In genomic region chr2:25877250-25877735, GRCm38 (mm10) we compare ENCODE assay signal across 10 mouse cellular contexts. TPM values are rescaled to one million over a fixed set of nuclear protein-coding genes. Genes with fewer than 3 reads are reported as not detected.
DNase-seq lines count a peak whose midpoint lies in the region; ATAC-seq and TF ChIP-seq lines count a peak whose summit lies in the region.
"Had no signal": no experiment of that assay in that cellular context is flagged by ENCODE, and none has a peak within 500 bp of the region (broad histone marks: within the 10 kb centered on the region; RNA-seq: fewer than 3 reads in every experiment).

No protein-coding gene starts in this region.

- H3K27me3 ChIP-seq in lung, embryonic 16.5 days (ENCODE audit: control insufficient read depth, insufficient read depth, low read depth, low read length): peaks cover 23% of the 10 kb centered on the region
- no peaks in the 10 kb centered on the region for H3K27me3 ChIP-seq in forebrain, postnatal 0 days (ENCODE audit: insufficient read depth, low read length)
- peaks cover 31% of the 10 kb centered on the region for H3K27me3 ChIP-seq in midbrain, embryonic 10.5 days (ENCODE audit: low read depth, poor library complexity, severe bottlenecking)

- TF ChIP-seq POLR2A in lung, adult 2 months (IDR thresholded peaks at IDR 0.05; ENCODE audit: borderline replicate concordance, extremely low read depth, low read depth, low read length): no peak

- no peak overlapping the region; the same call in 1 of the 2 replicates for H3K4me3 ChIP-seq in lung, embryonic 16.5 days (ENCODE audit: low read length)
- no peak overlapping the region for H3K4me3 ChIP-seq in lung, adult 2 months (replicated peaks; ENCODE audit: extremely low read depth, low read depth, low read length)
- H3K4me3 ChIP-seq in forebrain, postnatal 0 days (ENCODE audit: low read depth, low read length): peak overlapping the region; percentile 58
- peak overlapping the region; percentile 63 for H3K4me3 ChIP-seq in midbrain, embryonic 10.5 days

- H3K27ac ChIP-seq in lung, embryonic 16.5 days (ENCODE audit: low read length): no peak overlapping the region
- no peak overlapping the region for H3K27ac ChIP-seq in forebrain, postnatal 0 days (ENCODE audit: low read depth, low read length)
- peak overlapping the region; percentile 80; the same call in 1 of the 2 replicates for H3K27ac ChIP-seq in midbrain, embryonic 10.5 days (replicated peaks)

- TF ChIP-seq CTCF in lung, adult 2 months (IDR thresholded peaks at IDR 0.05; ENCODE audit: insufficient read depth, low read length): no peak
- no peak for TF ChIP-seq CTCF in forebrain, postnatal 0 days (IDR thresholded peaks at IDR 0.05; ENCODE audit: low read depth)

- peak overlapping the region; percentile 41 for H3K4me2 ChIP-seq in lung, embryonic 16.5 days (ENCODE audit: low read depth, low read length)
- peak overlapping the region; percentile 76 for H3K4me2 ChIP-seq in forebrain, postnatal 0 days (ENCODE audit: low read depth)

- H3K9ac ChIP-seq in lung, embryonic 16.5 days (ENCODE audit: low read length): no peak overlapping the region
- peak overlapping the region; percentile 70 for H3K9ac ChIP-seq in forebrain, postnatal 0 days

- no peaks in the 10 kb centered on the region for H3K36me3 ChIP-seq in lung, embryonic 16.5 days (ENCODE audit: control insufficient read depth, insufficient read depth, low read length)
- no peaks in the 10 kb centered on the region for H3K36me3 ChIP-seq in forebrain, postnatal 0 days (ENCODE audit: insufficient read depth)
- no peaks in the 10 kb centered on the region for H3K36me3 ChIP-seq in midbrain, embryonic 10.5 days

- no peak for DNase-seq in lung, adult 2 months
- no peak for DNase-seq in forebrain, postnatal 0 days
- DNase-seq in midbrain, embryonic 10.5 days (ENCODE audit: low spot score): no peak
- DNase-seq in spleen, postnatal 36 days (ENCODE audit: low spot score in 2 of 2): no peak
- no peak for DNase-seq in lung, adult 18-20 months

- H3K4me1 ChIP-seq in lung, embryonic 16.5 days (replicated peaks; ENCODE audit: control insufficient read depth, insufficient read depth, low read length): no peaks in the 10 kb centered on the region; the same call in none of the 2 replicates
- no peaks in the 10 kb centered on the region for H3K4me1 ChIP-seq in lung, adult 2 months (ENCODE audit: control insufficient read depth, insufficient read depth, low read length)
- H3K4me1 ChIP-seq in forebrain, postnatal 0 days (ENCODE audit: insufficient read depth): 0 out of 2 replicates have a peak, but pooled peaks cover 4% of the 10 kb centered on the region
- H3K4me1 ChIP-seq in midbrain, embryonic 10.5 days: peaks cover 10% of the 10 kb centered on the region

- WGBS in lung, embryonic 16.5 days: 21% methylated on average over 7 of the region's 7 CpGs
- WGBS in lung, adult 2 months: 21% methylated on average over 7 of the region's 7 CpGs
- WGBS in forebrain, postnatal 0 days: 13% methylated on average over 7 of the region's 7 CpGs
- 26% methylated on average over 7 of the region's 7 CpGs for WGBS in midbrain, embryonic 10.5 days

- no peak for ATAC-seq in lung, embryonic 16.5 days (ENCODE audit: low read depth)
- peak; percentile 7; the same call in 1 of the 2 replicates for ATAC-seq in forebrain, postnatal 0 days
- ATAC-seq in granulocyte monocyte progenitor cell, adult 5-6 weeks (replicated peaks; ENCODE audit: poor library complexity, severe bottlenecking): no peak

- H3K9me3 ChIP-seq in lung, embryonic 16.5 days (ENCODE audit: control insufficient read depth, low read length): no peaks in the 10 kb centered on the region
- no peaks in the 10 kb centered on the region for H3K9me3 ChIP-seq in forebrain, postnatal 0 days (ENCODE audit: low read length)
- H3K9me3 ChIP-seq in midbrain, embryonic 10.5 days (replicated peaks): no peaks in the 10 kb centered on the region

RNA-seq across cellular contexts. Expression of gene Kcnt1, which starts 13.8 kb away (rescaled TPM):
- 0.24 and 0.46 TPM in 2 replicates for polyA plus RNA-seq in lung, embryonic 16.5 days (2015; fragmentation: Nextera tagmentation; extraction: Ambion mirVana)
- 0.06 and 0.40 TPM in 2 replicates for polyA plus RNA-seq in lung, adult 2 months (2012; rRNA removed)
- 27.1 and 35.6 TPM in 2 replicates for total RNA-seq in forebrain, postnatal 0 days (2014; rRNA removed)
- polyA plus RNA-seq in forebrain, postnatal 0 days (2015; fragmentation: Nextera tagmentation; extraction: Ambion mirVana): 8.1 and 11.2 TPM in 2 replicates
- polyA plus RNA-seq in midbrain, embryonic 10.5 days (2016; fragmentation: Nextera tagmentation; extraction: Ambion mirVana): 0.41 and 0.49 TPM in 2 replicates
- not detected in 2 replicates for total RNA-seq in granulocyte monocyte progenitor cell, adult 5-6 weeks (2014; fragmentation: Nextera tagmentation)
- not detected in 2 replicates for total RNA-seq in granulocyte monocyte progenitor cell, adult 5-6 weeks (2017)
- total RNA-seq: neutrophil, adult 5-6 weeks had no signal

RNA-seq across cellular contexts. Expression of gene Sohlh1, which starts 30.2 kb away (rescaled TPM):
- polyA plus RNA-seq in lung, embryonic 16.5 days (2015; fragmentation: Nextera tagmentation; extraction: Ambion mirVana): not detected in 2 replicates
- not detected in 2 replicates for polyA plus RNA-seq in lung, adult 2 months (2012; rRNA removed)
- total RNA-seq in forebrain, postnatal 0 days (2014; rRNA removed): not detected in 2 replicates
- not detected in 2 replicates for polyA plus RNA-seq in forebrain, postnatal 0 days (2015; fragmentation: Nextera tagmentation; extraction: Ambion mirVana)
- not detected in 2 replicates for polyA plus RNA-seq in midbrain, embryonic 10.5 days (2016; fragmentation: Nextera tagmentation; extraction: Ambion mirVana)
- total RNA-seq in granulocyte monocyte progenitor cell, adult 5-6 weeks (2014; fragmentation: Nextera tagmentation): not detected in 2 replicates
- total RNA-seq in granulocyte monocyte progenitor cell, adult 5-6 weeks (2017): not detected in 2 replicates
- total RNA-seq: gastrocnemius, postnatal 4 days; left cerebral cortex, postnatal 10 days; neutrophil, adult 5-6 weeks had no signal

RNA-seq across cellular contexts. Expression of gene Lcn9, which starts 54.3 kb away (rescaled TPM):
- not detected in 2 replicates for polyA plus RNA-seq in lung, embryonic 16.5 days (2015; fragmentation: Nextera tagmentation; extraction: Ambion mirVana)
- polyA plus RNA-seq in lung, adult 2 months (2012; rRNA removed): not detected in 2 replicates
- not detected in 2 replicates for total RNA-seq in forebrain, postnatal 0 days (2014; rRNA removed)
- polyA plus RNA-seq in forebrain, postnatal 0 days (2015; fragmentation: Nextera tagmentation; extraction: Ambion mirVana): not detected in 2 replicates
- not detected in 2 replicates for polyA plus RNA-seq in midbrain, embryonic 10.5 days (2016; fragmentation: Nextera tagmentation; extraction: Ambion mirVana)
- total RNA-seq in granulocyte monocyte progenitor cell, adult 5-6 weeks (2014; fragmentation: Nextera tagmentation): not detected in 2 replicates
- not detected in 2 replicates for total RNA-seq in granulocyte monocyte progenitor cell, adult 5-6 weeks (2017)
- total RNA-seq: gastrocnemius, postnatal 4 days; left cerebral cortex, postnatal 10 days; neutrophil, adult 5-6 weeks had no signal

Comparison
In these comparisons a context has a peak if more than half of its experiments do, and no peak if none do; other contexts are left out.
1. H3K4me3 ChIP-seq: peak in forebrain, postnatal 0 days (single experiment) and midbrain, embryonic 10.5 days (single experiment); none in lung, embryonic 16.5 days (single experiment) and lung, adult 2 months (single experiment).